Mouse (Mus musculus): Measurements from ENCODE around the gene Cdt1. TPM values are rescaled to one million over a fixed set of nuclear protein-coding genes. Genes with fewer than 3 reads are reported as not detected.

Cdt1 gene
- polyA plus RNA-seq, 1 experiment from 2014 or later, result 24.2 TPM

DNA sequence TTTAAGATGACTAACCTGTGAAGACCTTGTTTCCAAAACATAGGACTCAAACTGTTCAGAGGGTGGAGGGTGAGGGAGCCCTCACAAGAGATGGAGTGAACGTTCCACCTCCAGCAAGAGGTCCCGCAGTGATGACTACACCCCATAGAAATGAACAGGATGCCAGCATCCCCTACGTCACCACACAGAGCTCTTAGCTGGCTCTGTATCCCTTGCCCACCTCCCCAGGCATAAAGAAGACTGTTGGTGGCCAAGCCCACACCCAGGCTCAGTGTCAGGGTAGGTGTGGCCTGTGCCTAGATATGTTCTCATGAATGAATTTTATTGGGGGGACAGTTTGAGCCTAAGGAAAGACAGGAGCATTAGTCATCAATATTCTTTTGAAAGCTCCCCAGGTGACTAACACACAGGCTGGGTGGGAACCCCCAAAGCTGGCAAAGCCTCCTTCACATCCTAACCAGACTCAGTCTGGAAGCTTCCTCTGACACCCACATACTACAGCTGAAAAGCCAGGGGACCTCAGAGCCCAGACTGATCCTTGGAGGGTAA, 18.9 kb upstream of the Cdt1 start:
- peak; percentile 41 for ATAC-seq
- in situ Hi-C loops (cut with MboI; ENCODE audit: low pct_unique_long_range_greater_than_20kb), result no loop called here
- CTCF ChIA-PET, result interaction anchor here (1.5 to 3.4 kb wide), 3 partner anchors 12 to 48 kb away, joined by 3 to 18 read pairs (median 4); no protein-coding TSS in a partner anchor

DNA sequence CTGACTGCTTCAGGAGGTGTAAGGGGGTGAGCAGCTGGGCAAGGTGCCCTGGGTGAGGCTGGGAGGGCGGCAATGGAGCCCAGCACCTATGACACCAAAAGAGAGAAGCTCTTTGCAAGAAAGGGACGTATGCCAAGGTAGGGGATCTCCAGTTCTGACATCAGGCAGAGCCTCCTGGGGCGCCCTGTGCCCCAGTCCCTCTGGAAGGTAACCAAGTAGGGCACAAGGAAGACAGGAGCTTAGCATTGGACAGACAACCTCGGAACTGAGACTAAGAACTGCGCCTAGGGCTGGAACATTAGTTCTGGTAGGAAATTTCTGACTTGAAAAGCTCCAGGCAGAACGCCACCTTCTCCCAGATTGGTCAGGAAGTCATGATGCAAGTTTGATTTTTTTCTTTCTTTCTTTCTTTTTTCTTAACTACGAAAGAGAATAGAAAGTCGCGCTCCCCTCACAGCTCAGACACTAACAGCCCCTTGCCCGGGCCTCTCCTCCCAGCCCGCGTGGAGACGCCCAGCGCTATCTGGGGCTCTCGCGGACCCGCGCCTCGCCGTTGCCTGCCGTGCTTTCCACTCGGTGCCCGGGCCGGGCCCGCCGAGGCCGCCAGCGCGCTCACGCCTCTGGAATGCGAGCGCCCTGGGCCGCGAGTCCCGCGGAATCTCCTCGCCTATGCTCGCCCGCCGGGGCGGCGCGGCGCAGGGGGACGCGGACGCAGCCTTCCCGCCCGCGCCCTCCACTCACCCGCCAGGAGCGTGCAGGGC, 17.4 kb upstream of the Cdt1 start:
- ChIA-PET POLR2A (interaction anchor here (0.8 to 6.6 kb wide), 11 partner anchors 10 to 106 kb away, joined by 3 to 55 read pairs (median 3); no protein-coding TSS in a partner anchor), CTCF (interaction anchor here (0.7 to 3.4 kb wide), 9 partner anchors 14 to 54 kb away, joined by 3 to 18 read pairs (median 5); no protein-coding TSS in a partner anchor)
- TF ChIP-seq CTCF (IDR thresholded peaks at IDR 0.05), result no peak
- in situ Hi-C loops (cut with MboI; ENCODE audit: low pct_unique_long_range_greater_than_20kb), result loop anchor here (10.0 kb wide), 1 partner anchor 46 kb away; no protein-coding TSS in a partner anchor
- DNase-seq (ENCODE audit: low read depth, low spot score) (no peak), ATAC-seq (peak; percentile 22)
- no peaks in the 10 kb centered on the region for H3K27me3 ChIP-seq

More for the DNA sequence above, 18.9 kb upstream of the Cdt1 start:
- DNase-seq (ENCODE audit: low read depth, low spot score), result peak; percentile 71
- no peaks in the 10 kb centered on the region for H3K27me3 ChIP-seq
- TF ChIP-seq CTCF (IDR thresholded peaks at IDR 0.05), result no peak
- POLR2A ChIA-PET, result interaction anchor here (0.6 to 6.6 kb wide), 7 partner anchors 17 to 105 kb away, joined by 3 to 55 read pairs (median 3); no protein-coding TSS in a partner anchor

DNA sequence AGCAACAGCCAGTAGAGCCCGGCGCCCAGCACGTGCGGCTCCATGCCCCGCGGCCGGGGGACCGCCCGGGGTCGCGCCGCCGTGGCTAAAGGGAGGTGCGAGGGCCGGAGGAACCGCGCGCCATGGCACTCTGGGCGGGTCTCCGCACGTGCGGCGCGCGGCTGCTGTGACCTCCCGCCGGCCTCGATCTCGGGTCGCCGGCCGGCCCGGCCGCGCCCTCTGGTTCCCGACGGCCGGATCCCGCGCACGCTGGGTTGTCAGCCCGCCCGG, 16.9 kb upstream of the Cdt1 start:
- POLR2A ChIA-PET, result interaction anchor here (0.9 to 6.6 kb wide), 5 partner anchors 27 to 62 kb away, joined by 3 to 55 read pairs (median 3); no protein-coding TSS in a partner anchor
- no peak for DNase-seq (ENCODE audit: low read depth, low spot score)
- ATAC-seq, result no peak
- CTCF ChIA-PET, result interaction anchor here (1.6 to 3.4 kb wide), 5 partner anchors 25 to 54 kb away, joined by 5 to 18 read pairs (median 7); no protein-coding TSS in a partner anchor
- TF ChIP-seq CTCF (IDR thresholded peaks at IDR 0.05), result no peak
- in situ Hi-C loops (cut with MboI; ENCODE audit: low pct_unique_long_range_greater_than_20kb), result loop anchor here (10.0 kb wide), 1 partner anchor 46 kb away; no protein-coding TSS in a partner anchor
- H3K27me3 ChIP-seq, result no peaks in the 10 kb centered on the region

DNA sequence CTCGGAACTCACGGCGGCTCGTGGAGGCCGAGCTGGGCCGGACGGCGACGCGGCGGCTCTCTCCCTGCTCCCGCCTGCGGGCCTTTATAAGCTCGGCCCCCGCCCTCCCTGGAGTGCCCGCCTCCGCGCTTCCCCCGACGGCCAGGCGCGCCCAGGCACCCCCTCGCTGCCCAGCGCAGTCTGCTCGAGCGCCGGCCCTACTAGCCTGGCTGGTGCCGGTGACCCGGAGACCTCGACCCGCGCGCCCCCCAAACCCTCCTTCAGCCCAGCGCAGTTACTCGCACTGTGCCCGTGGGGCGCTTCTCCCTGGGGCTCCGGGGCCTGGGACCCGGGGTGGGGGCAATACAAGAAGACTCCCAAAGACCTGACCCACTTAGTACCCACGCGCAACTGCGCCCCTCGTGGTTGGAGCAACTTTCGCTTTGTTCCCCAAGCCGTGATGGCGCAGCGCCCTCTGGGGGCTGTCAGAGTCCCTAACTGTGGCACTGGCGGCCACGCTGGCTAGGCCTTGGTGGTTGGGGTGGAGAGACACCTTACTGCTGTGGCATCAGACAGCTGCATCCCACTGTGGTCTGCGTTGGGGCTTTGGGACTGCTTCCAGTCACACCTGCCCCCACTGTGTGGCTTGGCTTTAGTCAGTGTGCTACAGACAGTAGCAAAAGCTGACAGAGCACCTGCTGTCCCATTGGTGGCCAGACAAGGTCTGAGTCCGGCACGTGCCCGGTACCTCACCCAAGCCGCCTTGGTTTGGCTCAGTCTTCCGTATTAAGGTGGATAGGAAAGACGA, 16.4 kb upstream of the Cdt1 start, which contains the start of gene Piezo1:
Gene Piezo1, minus strand, starts transcription at position 65 of the 787 bp plus-strand sequence.
- ChIA-PET CTCF (interaction anchor here (0.6 to 3.4 kb wide), 11 partner anchors 14 to 149 kb away, joined by 3 to 18 read pairs (median 3); no protein-coding TSS in a partner anchor), POLR2A (interaction anchor here (0.9 to 6.6 kb wide), 6 partner anchors 27 to 63 kb away, joined by 3 to 55 read pairs (median 4); no protein-coding TSS in a partner anchor)
- no peak for TF ChIP-seq CTCF (IDR thresholded peaks at IDR 0.05)
- no peak for DNase-seq (ENCODE audit: low read depth, low spot score)
- in situ Hi-C loops (cut with MboI; ENCODE audit: low pct_unique_long_range_greater_than_20kb), result loop anchor here (10.0 kb wide), 1 partner anchor 47 kb away; no protein-coding TSS in a partner anchor
- ATAC-seq, result peak; percentile 65
- no peaks in the 10 kb centered on the region for H3K27me3 ChIP-seq

DNA sequence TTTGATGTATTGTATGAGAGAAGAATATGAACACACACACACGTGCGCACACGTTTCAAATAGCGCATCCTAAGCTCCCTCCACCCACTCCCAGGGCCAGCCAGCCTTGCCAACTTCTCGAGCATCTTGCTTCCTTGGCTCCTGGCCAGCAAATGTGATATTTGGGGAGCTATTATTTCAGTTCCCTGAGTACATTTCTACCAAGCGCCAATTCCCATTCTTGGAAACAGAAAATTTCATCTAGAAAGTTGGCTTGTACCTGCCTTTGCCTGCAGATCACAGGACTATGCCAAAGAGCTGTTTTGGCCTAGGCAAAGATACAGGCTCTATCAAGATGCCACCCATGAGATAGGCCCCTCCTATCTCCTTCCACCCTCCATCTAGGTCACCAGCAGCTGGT, 13.0 kb upstream of the Cdt1 start:
- no peaks in the 10 kb centered on the region for H3K27me3 ChIP-seq
- in situ Hi-C loops (cut with MboI; ENCODE audit: low pct_unique_long_range_greater_than_20kb), result loop anchor here (10.0 kb wide), 1 partner anchor 50 kb away; no protein-coding TSS in a partner anchor
- POLR2A ChIA-PET, result interaction anchor here (0.6 kb wide), 1 partner anchor 67 kb away, joined by 4 read pairs; no protein-coding TSS in a partner anchor
- no peak for TF ChIP-seq CTCF (IDR thresholded peaks at IDR 0.05)
- CTCF ChIA-PET, result interaction anchor here (0.9 to 1.5 kb wide), 2 partner anchors 30 to 57 kb away, joined by 3 read pairs; no protein-coding TSS in a partner anchor
- DNase-seq (ENCODE audit: low read depth, low spot score) (no peak), ATAC-seq (no peak)

DNA sequence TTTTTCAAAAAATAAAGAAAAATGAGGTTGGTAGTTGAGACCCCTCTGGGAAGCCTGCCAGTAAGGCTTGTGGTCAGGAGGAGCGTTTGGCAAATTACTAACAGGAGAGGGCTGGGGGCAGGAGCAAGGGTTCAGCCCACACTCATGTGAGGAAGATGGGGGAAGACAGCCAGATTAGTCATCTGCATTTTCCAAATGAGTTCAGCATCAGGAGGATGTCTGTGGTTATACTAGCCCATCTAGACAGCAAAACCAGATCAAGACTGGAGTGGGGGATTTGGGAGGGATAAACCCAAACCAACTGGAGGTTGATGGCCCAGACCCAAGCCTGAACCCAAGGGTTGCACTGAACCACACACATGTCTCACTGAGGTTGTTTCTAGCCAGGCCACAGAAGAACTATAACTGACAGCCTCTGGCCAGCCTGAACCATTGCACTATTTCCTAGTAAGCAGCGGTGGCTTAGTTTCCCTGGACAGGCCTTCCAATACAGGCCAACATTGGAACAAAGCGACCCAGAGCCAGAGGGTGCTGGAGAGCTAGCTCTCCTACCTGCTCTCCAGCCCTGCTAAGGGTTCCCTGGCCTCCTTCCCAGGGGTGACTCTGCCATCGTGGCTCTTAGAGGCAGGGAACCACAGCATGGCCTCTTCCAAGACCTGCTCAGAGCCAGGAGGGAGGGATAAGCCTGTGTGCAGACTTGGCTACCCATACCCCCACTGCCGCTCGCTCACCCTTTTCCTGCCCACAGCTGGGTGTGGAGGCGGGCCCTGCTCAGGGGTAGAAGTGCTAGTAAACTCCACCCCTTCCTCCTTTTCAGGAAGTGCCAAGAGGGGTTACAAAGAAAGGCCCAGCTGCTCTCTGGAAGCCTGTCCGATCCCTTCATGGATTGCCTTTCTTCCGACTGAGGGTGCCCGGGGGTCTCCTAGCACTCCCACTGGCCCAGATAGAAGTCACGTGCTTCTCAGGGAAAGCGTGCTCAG, 11.5 kb upstream of the Cdt1 start:
- CTCF ChIA-PET, result interaction anchor here (1.6 kb wide), 1 partner anchor 8 kb away, joined by 3 read pairs; no protein-coding TSS in a partner anchor

DNA sequence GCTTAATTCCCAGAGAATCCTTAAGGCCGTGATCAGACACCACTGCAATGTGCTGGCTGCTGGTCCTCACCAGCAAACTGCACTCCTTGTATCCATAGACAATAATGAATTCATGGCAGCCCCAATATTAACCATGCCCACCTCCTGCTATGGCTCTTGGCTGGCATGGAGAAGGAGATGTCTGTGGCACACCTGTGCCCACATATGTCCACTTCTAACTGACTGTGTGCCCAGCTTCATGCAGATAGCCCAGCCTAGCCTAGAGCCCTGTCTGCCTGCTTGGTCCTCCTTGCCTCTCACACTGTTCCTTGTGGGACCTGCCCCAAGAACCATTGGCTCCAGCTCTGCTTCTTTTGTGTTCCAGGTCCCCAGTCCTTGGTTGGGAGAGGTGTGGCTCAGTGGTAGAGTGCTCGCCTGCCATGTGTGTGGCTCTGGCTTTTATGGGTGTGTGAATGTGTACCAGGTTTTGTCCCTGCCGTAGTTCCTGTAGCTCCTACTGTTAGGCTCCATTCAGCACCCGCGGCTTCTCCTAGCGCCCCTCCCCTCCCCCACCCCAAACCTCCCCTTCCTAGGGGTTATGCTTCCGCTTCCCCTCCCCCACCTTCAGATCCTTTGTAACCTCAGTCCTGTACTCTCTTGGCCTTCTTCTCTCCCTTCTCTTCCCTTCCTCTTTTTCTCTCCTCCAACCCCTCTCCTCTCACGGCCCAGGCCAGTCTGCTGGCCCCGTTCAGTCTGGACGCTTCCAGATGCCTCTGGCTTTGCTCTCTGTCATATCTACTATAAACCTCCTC, 10.4 kb upstream of the Cdt1 start:
- TF ChIP-seq CTCF (IDR thresholded peaks at IDR 0.05), result no peak
- ATAC-seq (no peak), DNase-seq (ENCODE audit: low read depth, low spot score) (no peak)
- no peaks in the 10 kb centered on the region for H3K27me3 ChIP-seq
- ChIA-PET CTCF (no interaction called here), POLR2A (interaction anchor here (0.7 to 1.0 kb wide), 2 partner anchors 8 to 10 kb away, joined by 3 read pairs; no protein-coding TSS in a partner anchor)
- in situ Hi-C loops (cut with MboI; ENCODE audit: low pct_unique_long_range_greater_than_20kb), result loop anchor here (10.0 kb wide), 1 partner anchor 53 kb away; no protein-coding TSS in a partner anchor

More for the DNA sequence above, 11.5 kb upstream of the Cdt1 start:
- in situ Hi-C loops (cut with MboI; ENCODE audit: low pct_unique_long_range_greater_than_20kb), result loop anchor here (10.0 kb wide), 1 partner anchor 52 kb away; no protein-coding TSS in a partner anchor
- DNase-seq (ENCODE audit: low read depth, low spot score) (no peak), ATAC-seq (peak; percentile 83)
- no peaks in the 10 kb centered on the region for H3K27me3 ChIP-seq
- no peak for TF ChIP-seq CTCF (IDR thresholded peaks at IDR 0.05)
- POLR2A ChIA-PET, result interaction anchor here (1.0 kb wide), 1 partner anchor 9 kb away, joined by 3 read pairs; no protein-coding TSS in a partner anchor

DNA sequence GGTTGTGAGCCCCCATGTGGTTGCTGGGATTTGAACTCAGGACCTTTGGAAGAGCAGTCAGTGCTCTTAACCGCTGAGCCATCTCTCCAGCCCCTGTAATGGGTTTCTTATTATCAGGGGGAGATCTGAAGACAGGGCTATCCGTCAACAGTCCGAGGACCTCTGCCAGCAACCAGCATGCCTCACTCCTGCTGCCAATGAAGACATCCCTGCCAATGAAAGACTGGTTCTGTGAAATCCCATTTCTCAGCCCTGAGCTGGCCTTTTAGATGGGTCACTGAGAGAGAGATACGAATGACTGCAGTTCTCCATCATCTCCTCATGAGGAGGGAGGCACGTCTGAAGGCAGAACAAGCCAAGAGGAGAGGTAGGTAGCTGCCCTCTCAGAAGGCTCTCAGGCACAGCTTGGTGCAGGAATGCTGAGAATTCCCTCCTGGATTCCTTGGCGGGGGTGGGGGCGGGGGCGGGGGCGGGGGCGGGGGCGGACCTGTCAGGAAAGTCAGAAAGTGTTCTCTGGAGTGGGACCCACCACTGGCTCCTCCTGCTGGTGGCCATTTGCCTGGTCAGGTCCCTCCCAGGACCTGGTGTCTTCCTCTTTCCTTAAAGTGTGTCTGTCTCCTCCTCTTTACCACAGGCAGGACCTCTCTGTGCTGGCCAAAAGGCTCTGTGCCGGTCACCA, 9.0 kb upstream of the Cdt1 start:
- H3K27me3 ChIP-seq, result no peaks in the 10 kb centered on the region
- ChIA-PET CTCF (no interaction called here), POLR2A (no interaction called here)
- in situ Hi-C loops (cut with MboI; ENCODE audit: low pct_unique_long_range_greater_than_20kb), result loop anchor here (10.0 kb wide), 1 partner anchor 54 kb away; no protein-coding TSS in a partner anchor
- no peak for DNase-seq (ENCODE audit: low read depth, low spot score)
- ATAC-seq, result no peak
- no peak for TF ChIP-seq CTCF (IDR thresholded peaks at IDR 0.05)

All from Patski (cell line).